Mouse (Mus musculus) liver, embryonic 14.5 days (tissue): ENCODE measurements at regions not wholly inside any gene's neighbourhood (a gene's known extent, or its start where the extent isn't known, plus 50 kb on each side); places are given as distances from the start of the nearest gene placed in this dataset.

Source experiments
- CTCF ChIP-seq: IDR thresholded peaks from 2 replicates; pipeline ENCODE4 v1.5.1; 2016; ENCODE audit warnings: antibody characterized with exemption, low read depth, control low read depth
- EP300 ChIP-seq: IDR thresholded peaks from 2 replicates; pipeline ENCODE4 v1.6.1; 2016; ENCODE audit warnings: antibody characterized with exemption, low read depth

DNA sequence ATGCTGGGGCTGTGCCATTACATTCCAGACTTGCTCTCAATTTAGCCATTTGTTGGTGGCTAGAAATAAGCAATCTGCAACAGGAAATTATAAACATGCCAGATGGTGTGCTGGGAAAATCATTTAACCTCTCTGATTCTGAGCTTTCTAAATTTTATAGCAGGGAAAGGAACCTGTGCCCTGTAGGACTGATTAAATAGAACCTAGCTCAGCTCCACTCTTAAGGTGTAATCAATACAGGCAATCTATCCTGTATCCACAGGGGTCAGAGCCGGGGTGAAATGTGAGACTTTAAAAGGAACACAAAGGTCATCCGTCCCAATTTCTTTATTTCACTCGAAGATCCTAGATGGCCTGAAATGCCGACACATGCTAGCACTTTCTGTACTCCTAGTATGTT lies 596.4 kb upstream of the Fbxo33 start:
- no peak for TF ChIP-seq CTCF
- TF ChIP-seq EP300 = no peak
